In genomic region chr7:143006097-143006755, GRCm38 (mm10) we compare ENCODE assay signal across 7 mouse cellular contexts. TPM values are rescaled to one million over a fixed set of nuclear protein-coding genes. Genes with fewer than 3 reads are reported as not detected.
DNase-seq lines count a peak whose midpoint lies in the region; ATAC-seq lines count a peak whose summit lies in the region.

No protein-coding gene starts in this region.

- H3K4me3 ChIP-seq in midbrain, embryonic 10.5 days: peak overlapping the region; percentile 11; the same call in 1 of the 2 replicates
- H3K4me3 ChIP-seq in midbrain, embryonic 16.5 days (ENCODE audit: low read depth, low read length): no peak overlapping the region
- peak overlapping the region; percentile 74 for H3K4me3 ChIP-seq in liver, embryonic 13.5 days (replicated peaks)

- H3K9me3 ChIP-seq in midbrain, embryonic 10.5 days (replicated peaks): no peaks in the 10 kb centered on the region
- no peaks in the 10 kb centered on the region for H3K9me3 ChIP-seq in midbrain, embryonic 16.5 days (replicated peaks; ENCODE audit: control insufficient read depth, low read length, poor library complexity, severe bottlenecking)
- no peaks in the 10 kb centered on the region for H3K9me3 ChIP-seq in liver, embryonic 13.5 days (replicated peaks)

- peaks cover 18% of the 10 kb centered on the region for H3K4me1 ChIP-seq in midbrain, embryonic 10.5 days
- 0 out of 2 replicates have a peak, but pooled peaks cover 2% of the 10 kb centered on the region for H3K4me1 ChIP-seq in midbrain, embryonic 16.5 days (ENCODE audit: control insufficient read depth, insufficient read depth, low read length)
- H3K4me1 ChIP-seq in liver, embryonic 13.5 days (replicated peaks): peaks cover 92% of the 10 kb centered on the region

- no peak for ATAC-seq in midbrain, embryonic 16.5 days
- ATAC-seq in common myeloid progenitor, adult 5-6 weeks (replicated peaks; ENCODE audit: low read depth, poor library complexity, severe bottlenecking): peak; percentile 9; the same call in 1 of the 2 replicates
- peak; percentile 83 for ATAC-seq in liver, embryonic 13.5 days (ENCODE audit: low read depth)

- H3K27me3 ChIP-seq in midbrain, embryonic 10.5 days (ENCODE audit: low read depth, poor library complexity, severe bottlenecking): no peaks in the 10 kb centered on the region
- no peaks in the 10 kb centered on the region for H3K27me3 ChIP-seq in midbrain, embryonic 16.5 days (ENCODE audit: control insufficient read depth, insufficient read depth, low read depth, low read length)
- H3K27me3 ChIP-seq in liver, embryonic 13.5 days: no peaks in the 10 kb centered on the region

- H3K4me2 ChIP-seq in midbrain, embryonic 16.5 days (ENCODE audit: low read length): no peak overlapping the region
- peak overlapping the region; percentile 92 for H3K4me2 ChIP-seq in liver, embryonic 13.5 days

- DNase-seq in midbrain, embryonic 10.5 days (ENCODE audit: low spot score): no peak
- peak; percentile 88 for DNase-seq in liver, embryonic 13.5 days
- DNase-seq in thymus, postnatal 4 days: peak; percentile 58
- DNase-seq in embryo, embryonic 11 days: no peak
- DNase-seq in kidney, postnatal 10 days: no peak

- 79% methylated on average over 2 of the region's 2 CpGs for WGBS in midbrain, embryonic 10.5 days
- WGBS in midbrain, embryonic 16.5 days: 78% methylated on average over 2 of the region's 2 CpGs
- WGBS in liver, embryonic 13.5 days (ENCODE audit: insufficient replicate concordance): 18% methylated on average over 2 of the region's 2 CpGs

- no peaks in the 10 kb centered on the region for H3K36me3 ChIP-seq in midbrain, embryonic 10.5 days
- no peaks in the 10 kb centered on the region for H3K36me3 ChIP-seq in midbrain, embryonic 16.5 days (ENCODE audit: control insufficient read depth, insufficient read depth, low read length)
- peaks cover 41% of the 10 kb centered on the region for H3K36me3 ChIP-seq in liver, embryonic 13.5 days

- H3K9ac ChIP-seq in midbrain, embryonic 16.5 days (ENCODE audit: low read depth, low read length): no peak overlapping the region
- peak overlapping the region; percentile 93 for H3K9ac ChIP-seq in liver, embryonic 13.5 days

- peak overlapping the region; percentile 65 for H3K27ac ChIP-seq in midbrain, embryonic 10.5 days (replicated peaks)
- no peak overlapping the region for H3K27ac ChIP-seq in midbrain, embryonic 16.5 days (ENCODE audit: low read length)
- peak overlapping the region; percentile 100 for H3K27ac ChIP-seq in liver, embryonic 13.5 days

RNA-seq across cellular contexts. Expression of gene Tspan32, which starts 1.4 kb away (rescaled TPM):
- polyA plus RNA-seq in midbrain, embryonic 10.5 days (2016; fragmentation: Nextera tagmentation; extraction: Ambion mirVana): 4.7 and 6.0 TPM in 2 replicates
- polyA plus RNA-seq in midbrain, embryonic 16.5 days (2015; fragmentation: Nextera tagmentation; extraction: Ambion mirVana): 0.30 and 0.48 TPM in 2 replicates
- 115 and 119 TPM in 2 replicates for total RNA-seq in common myeloid progenitor, adult 5-6 weeks (2017)
- 89.4 and 99.6 TPM in 2 replicates for polyA plus RNA-seq in liver, embryonic 13.5 days (2015; fragmentation: Nextera tagmentation; extraction: Ambion mirVana)

RNA-seq across cellular contexts. Expression of gene Ascl2, which starts 37.2 kb away (rescaled TPM):
- polyA plus RNA-seq in midbrain, embryonic 10.5 days (2016; fragmentation: Nextera tagmentation; extraction: Ambion mirVana): 0.70 and 1.3 TPM in 2 replicates
- polyA plus RNA-seq in midbrain, embryonic 16.5 days (2015; fragmentation: Nextera tagmentation; extraction: Ambion mirVana): 0.39 and 0.55 TPM in 2 replicates
- 0.27 TPM in 1 of 2 replicates, not detected in the other for total RNA-seq in common myeloid progenitor, adult 5-6 weeks (2017)
- 0.83 and 0.85 TPM in 2 replicates for polyA plus RNA-seq in liver, embryonic 13.5 days (2015; fragmentation: Nextera tagmentation; extraction: Ambion mirVana)

RNA-seq across cellular contexts. Expression of gene Cd81, which starts 46.3 kb away (rescaled TPM):
- 267 and 279 TPM in 2 replicates for polyA plus RNA-seq in midbrain, embryonic 10.5 days (2016; fragmentation: Nextera tagmentation; extraction: Ambion mirVana)
- polyA plus RNA-seq in midbrain, embryonic 16.5 days (2015; fragmentation: Nextera tagmentation; extraction: Ambion mirVana): 364 and 411 TPM in 2 replicates
- total RNA-seq in common myeloid progenitor, adult 5-6 weeks (2017): 187 and 210 TPM in 2 replicates
- 130 and 131 TPM in 2 replicates for polyA plus RNA-seq in liver, embryonic 13.5 days (2015; fragmentation: Nextera tagmentation; extraction: Ambion mirVana)

Comparison
In these comparisons a context has a peak if more than half of its experiments do, and no peak if none do; other contexts are left out.
1. DNase-seq: peak in liver, embryonic 13.5 days (single experiment) and thymus, postnatal 4 days (single experiment); none in midbrain, embryonic 10.5 days (single experiment), embryo, embryonic 11 days (single experiment) and kidney, postnatal 10 days (single experiment).
2. RNA of gene Tspan32, which starts 1.4 kb away (polyA plus RNA-seq): 89.4 to 99.6 TPM in liver, embryonic 13.5 days; 4.7 to 6.0 TPM in midbrain, embryonic 10.5 days and 0.30 to 0.48 TPM in midbrain, embryonic 16.5 days; every median in the first group is over 10 times any median in the second.